Mouse (Mus musculus) liver, embryonic 13.5 days (tissue): ENCODE results near the gene Kcnn1. TPM values are rescaled to one million over a fixed set of nuclear protein-coding genes. Genes with fewer than 3 reads are reported as not detected.
"Not testable (repeated sequence)": the region's sequence is repeated elsewhere in the genome, so short reads cannot be mapped to it uniquely, and the experiment has no call there.

Experiments
- ATAC-seq: fragments of 200-750 bp; cut with Nextera tagmentation; 2 replicates; pipeline ENCODE4 v1.8.0; 2017; ENCODE audit warnings: low read depth, mild to moderate bottlenecking, moderate number of reproducible peaks, moderate library complexity
- DNase-seq: peaks from one replicate; pipeline ENCODE4 v3.0.0; 2022
- H3K27ac ChIP-seq: fragments of 300-500 bp; sonication (generic); 2 replicates; pipeline ENCODE4 v1.5.1; 2015; ENCODE audit warnings: moderate library complexity, mild to moderate bottlenecking, inconsistent platforms
- H3K27me3 ChIP-seq: fragments of 300-500 bp; sonication (generic); 2 replicates; pipeline ENCODE4 v1.6.1; 2015; ENCODE audit warnings: mild to moderate bottlenecking, inconsistent platforms
- H3K36me3 ChIP-seq: fragments of 300-500 bp; sonication (generic); 2 replicates; pipeline ENCODE4 v1.6.1; 2015; ENCODE audit warnings: mild to moderate bottlenecking, inconsistent platforms
- H3K4me1 ChIP-seq: fragments of 300-500 bp; sonication (generic); replicated peaks from 2 replicates; pipeline ENCODE4 v1.6.1; 2015; ENCODE audit warnings: inconsistent platforms
- H3K4me2 ChIP-seq: fragments of 300-500 bp; sonication (generic); 2 replicates; pipeline ENCODE4 v1.6.1; 2015; ENCODE audit warnings: inconsistent platforms, mild to moderate bottlenecking, moderate library complexity
- H3K4me3 ChIP-seq: fragments of 300-500 bp; sonication (generic); replicated peaks from 2 replicates; pipeline ENCODE4 v1.5.1; 2015; ENCODE audit warnings: mild to moderate bottlenecking, inconsistent platforms
- H3K9ac ChIP-seq: fragments of 300-500 bp; sonication (generic); 2 replicates; pipeline ENCODE4 v1.6.1; 2015; ENCODE audit warnings: mild to moderate bottlenecking, inconsistent platforms
- H3K9me3 ChIP-seq: fragments of 300-500 bp; sonication (generic); replicated peaks from 2 replicates; pipeline ENCODE4 v1.6.1; 2016; ENCODE audit warnings: inconsistent platforms
- WGBS: fragments of 180-500 bp; shearing (Covaris S2); methylation state at CpG from one replicate; pipeline ENCODE4 v1.1.7; 2015; ENCODE audit not compliant: insufficient replicate concordance; 5-methylcytosine and 5-hydroxymethylcytosine counted together
- polyA plus RNA-seq: library from polyadenylated mRNA; unstranded; fragments of >200 nt; fragmentation: Nextera tagmentation; extraction: Ambion mirVana; gene quantifications from 2 replicates; pipeline ENCODE4 v1.2.1, GENCODE M21; 2015

Kcnn1 gene
- polyA plus RNA-seq, 1 experiment from 2014 or later, result 0.29 TPM

DNA sequence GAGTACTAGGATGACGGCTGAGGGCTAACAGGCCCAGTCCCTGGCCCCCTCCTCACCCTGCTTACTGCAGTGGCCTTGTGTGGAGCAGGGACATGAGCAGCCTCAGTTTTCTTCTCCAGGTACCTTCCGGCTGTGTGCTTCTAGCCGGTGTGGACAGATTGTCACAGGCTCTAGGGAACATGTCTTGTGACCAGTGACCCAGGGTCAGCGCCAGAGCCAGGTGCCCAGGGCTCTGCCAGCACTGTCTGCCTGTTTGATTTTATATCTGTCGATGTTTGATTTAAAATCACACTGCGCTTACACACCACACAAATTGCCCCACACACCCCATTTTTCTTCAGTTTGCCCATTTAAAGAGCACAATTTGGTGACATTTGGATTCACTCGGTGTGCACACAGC, 39.3 kb downstream of the Kcnn1 start:
- 81% methylated on average over 7 of the region's 7 CpGs for WGBS
- H3K4me1 ChIP-seq, result peaks cover 29% of the 10 kb centered on the region
- peaks cover 26% of the 10 kb centered on the region for H3K27me3 ChIP-seq
- no peak overlapping the region for H3K27ac ChIP-seq
- H3K36me3 ChIP-seq, result no peaks in the 10 kb centered on the region
- no peak overlapping the region for H3K4me2 ChIP-seq
- ATAC-seq (no peak), DNase-seq (no peak)
- no peaks in the 10 kb centered on the region for H3K9me3 ChIP-seq
- H3K4me3 ChIP-seq, result no peak overlapping the region
- no peak overlapping the region for H3K9ac ChIP-seq

DNA sequence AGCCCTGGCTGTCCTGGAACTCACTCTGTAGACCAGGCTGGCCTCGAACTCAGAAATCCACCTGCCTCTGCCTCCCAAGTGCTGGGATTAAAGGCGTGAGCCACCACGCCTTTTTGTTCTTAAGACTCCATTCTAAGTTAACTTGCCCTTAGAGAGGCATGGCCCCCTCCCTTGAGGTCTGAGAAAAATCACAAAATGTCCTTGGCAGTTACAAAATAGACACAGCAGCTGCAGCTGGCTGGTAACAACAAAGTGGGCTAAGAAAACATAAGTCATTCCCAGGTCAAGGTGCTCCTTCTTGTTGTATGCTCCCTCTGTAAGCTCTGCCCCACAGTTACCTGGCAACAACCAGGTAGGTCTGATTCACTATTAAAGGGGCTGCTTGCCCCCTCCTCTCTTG, 40.5 kb downstream of the Kcnn1 start:
- Histone ChIP-seq H3K27me3 (peaks cover 31% of the 10 kb centered on the region), H3K9ac (peak overlapping the region; percentile 29; the same call in 1 of the 2 replicates), H3K4me1 (peaks cover 29% of the 10 kb centered on the region)
- H3K4me2 ChIP-seq, H3K27ac ChIP-seq, DNase-seq, H3K9me3 ChIP-seq, ATAC-seq, H3K36me3 ChIP-seq, H3K4me3 ChIP-seq: not testable (repeated sequence)
- WGBS, result 80% methylated on average over 3 of the region's 3 CpGs

DNA sequence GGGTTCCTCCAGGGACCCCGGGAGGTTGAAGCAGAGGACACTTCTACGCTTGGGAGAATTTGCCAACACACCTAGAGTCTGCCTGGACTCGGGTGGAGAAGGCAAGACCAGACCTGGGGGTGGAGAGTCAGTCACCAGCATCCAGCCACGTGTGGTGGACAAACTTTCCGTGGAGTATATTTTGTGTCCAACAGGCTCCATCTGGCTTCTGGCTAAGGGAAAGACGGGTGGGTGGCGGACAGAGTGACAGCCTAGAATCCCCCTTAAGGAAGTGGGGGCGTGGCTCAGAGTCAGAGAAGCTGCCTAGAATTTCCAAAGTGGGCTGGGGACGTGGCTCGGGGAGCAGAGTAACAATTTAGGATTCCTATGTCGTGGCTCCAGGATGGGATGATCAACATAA, 41.1 kb downstream of the Kcnn1 start:
- peak overlapping the region; percentile 49; the same call in 1 of the 2 replicates for H3K9ac ChIP-seq
- DNase-seq (no peak), ATAC-seq (no peak)
- no peak overlapping the region; the same call in 1 of the 2 replicates for H3K4me2 ChIP-seq
- peak overlapping the region; percentile 58; the same call in 1 of the 2 replicates for H3K27ac ChIP-seq
- peaks cover 33% of the 10 kb centered on the region for H3K4me1 ChIP-seq
- no peaks in the 10 kb centered on the region for H3K36me3 ChIP-seq
- 38% methylated on average over 11 of the region's 11 CpGs for WGBS
- H3K9me3 ChIP-seq, result no peaks in the 10 kb centered on the region; the same call in 1 of the 2 replicates
- peaks cover 37% of the 10 kb centered on the region for H3K27me3 ChIP-seq
- H3K4me3 ChIP-seq, result no peak overlapping the region

DNA sequence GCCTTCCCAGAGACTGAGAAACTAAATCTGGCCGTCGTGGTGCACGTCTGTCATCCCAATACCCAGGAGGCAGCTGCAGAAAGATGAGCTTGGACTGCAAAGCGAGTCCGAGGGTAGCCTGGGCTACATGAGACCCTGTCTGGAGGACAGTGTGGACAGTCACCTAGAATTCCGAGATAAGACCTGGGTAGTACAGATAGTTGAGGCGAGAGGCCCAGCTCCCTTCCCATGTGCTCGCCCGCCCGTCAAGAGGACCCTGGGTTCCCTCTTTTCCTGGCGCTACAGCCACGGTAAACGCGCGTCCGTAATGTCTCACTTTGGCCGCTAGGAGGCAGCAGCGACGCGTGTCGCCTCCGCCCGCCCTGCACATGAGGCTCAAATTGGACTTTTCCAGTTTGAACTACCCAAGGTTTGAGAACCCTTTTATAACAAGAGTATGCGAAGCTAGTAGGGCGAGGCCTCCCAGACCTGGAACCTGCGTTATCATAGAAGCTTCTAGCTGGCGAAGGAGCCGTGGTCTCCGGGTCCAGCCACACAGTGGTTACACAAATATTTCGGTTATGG, 41.6 kb downstream of the Kcnn1 start:
- Histone ChIP-seq H3K27me3 (peaks cover 43% of the 10 kb centered on the region), H3K4me3 (no peak overlapping the region), H3K36me3 (no peaks in the 10 kb centered on the region), H3K9ac (peak overlapping the region; percentile 49; the same call in 1 of the 2 replicates), H3K27ac (peak overlapping the region; percentile 58; the same call in 1 of the 2 replicates), H3K4me1 (peaks cover 38% of the 10 kb centered on the region), H3K4me2 (no peak overlapping the region; the same call in 1 of the 2 replicates), H3K9me3 (no peaks in the 10 kb centered on the region; the same call in 1 of the 2 replicates)
- WGBS, result 15% methylated on average over 30 of the region's 30 CpGs
- peak; percentile 24; the same call in 1 of the 2 replicates for ATAC-seq
- peak; percentile 59 for DNase-seq

DNA sequence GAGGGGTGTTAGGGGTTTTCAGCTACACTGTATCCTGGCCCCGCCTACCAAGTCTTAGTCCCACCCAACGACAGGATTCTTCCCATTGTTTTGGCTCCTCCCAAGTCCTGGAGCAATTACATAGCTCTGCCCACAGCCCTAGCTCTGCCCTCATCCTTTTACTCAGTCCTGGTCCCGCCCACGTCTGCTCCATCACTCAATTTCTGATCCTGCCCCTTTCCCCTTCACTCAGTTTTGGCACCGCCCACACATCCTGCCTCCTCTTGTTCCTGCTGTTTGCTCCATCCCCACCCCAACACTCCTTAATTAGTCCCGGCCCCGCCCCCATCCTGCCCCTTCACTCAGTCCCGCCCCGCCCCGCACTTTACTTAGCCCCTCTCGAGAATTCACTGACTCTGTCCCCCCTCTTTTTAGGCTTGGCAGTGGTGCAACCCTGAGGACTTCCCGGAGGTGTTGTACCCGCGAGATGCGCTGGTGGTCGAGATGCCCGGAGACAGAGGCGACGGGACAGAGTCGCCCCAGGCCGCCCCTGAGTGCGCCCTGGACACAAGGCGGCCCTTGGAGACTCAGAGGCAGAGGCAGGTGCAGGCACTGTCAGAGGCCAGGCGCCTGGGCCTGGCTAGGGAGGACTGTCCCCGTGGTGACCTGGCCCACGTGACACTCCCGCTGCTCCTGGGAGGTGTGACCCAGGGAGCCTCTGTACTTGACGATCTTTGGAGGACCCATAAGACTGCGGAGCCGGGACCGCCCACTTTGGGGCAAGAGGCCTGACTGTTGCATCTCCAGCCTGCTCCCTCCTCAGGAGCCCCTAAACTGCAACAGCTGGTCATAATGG, 42.7 kb downstream of the Kcnn1 start:
- WGBS, result 12% methylated on average over 31 of the region's 31 CpGs
- Histone ChIP-seq H3K4me3 (0 out of 2 replicates have a peak overlapping the region, but pooled peaks have one; percentile 10), H3K36me3 (no peaks in the 10 kb centered on the region), H3K9ac (peak overlapping the region; percentile 33; the same call in 1 of the 2 replicates), H3K4me2 (peak overlapping the region; percentile 46), H3K4me1 (peaks cover 44% of the 10 kb centered on the region), H3K27ac (no peak overlapping the region), H3K9me3 (no peaks in the 10 kb centered on the region; the same call in 1 of the 2 replicates), H3K27me3 (peaks cover 54% of the 10 kb centered on the region)
- ATAC-seq (peak; percentile 53), DNase-seq (no peak)

DNA sequence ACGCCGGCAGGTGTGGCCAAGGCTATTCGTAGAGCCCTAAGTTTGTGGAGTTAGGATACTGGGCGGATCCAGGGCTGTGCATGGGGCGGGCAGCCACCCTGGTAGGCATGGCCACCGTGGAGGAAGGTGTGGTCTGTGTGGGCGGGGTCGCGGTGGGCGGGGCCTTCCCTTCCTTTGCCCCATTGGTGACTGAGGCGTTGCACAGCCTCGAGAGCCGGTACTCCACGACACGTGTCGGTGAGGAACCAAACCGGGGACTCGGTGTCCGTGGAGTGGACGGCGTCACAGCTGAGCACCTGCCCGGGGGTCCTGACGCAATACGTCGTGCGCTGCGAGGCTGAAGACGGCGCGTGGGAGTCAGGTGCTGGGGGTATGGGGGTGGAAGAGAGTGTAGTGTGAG, 46.4 kb downstream of the Kcnn1 start:
- Histone ChIP-seq H3K27ac (no peak overlapping the region), H3K36me3 (no peaks in the 10 kb centered on the region), H3K4me2 (peak overlapping the region; percentile 54), H3K9ac (no peak overlapping the region), H3K4me3 (peak overlapping the region; percentile 15; the same call in 1 of the 2 replicates), H3K4me1 (peaks cover 40% of the 10 kb centered on the region), H3K27me3 (peaks cover 74% of the 10 kb centered on the region), H3K9me3 (no peaks in the 10 kb centered on the region; the same call in 1 of the 2 replicates)
- DNase-seq (peak; percentile 56), ATAC-seq (peak; percentile 78)
- WGBS, result 7% methylated on average over 30 of the region's 30 CpGs

DNA sequence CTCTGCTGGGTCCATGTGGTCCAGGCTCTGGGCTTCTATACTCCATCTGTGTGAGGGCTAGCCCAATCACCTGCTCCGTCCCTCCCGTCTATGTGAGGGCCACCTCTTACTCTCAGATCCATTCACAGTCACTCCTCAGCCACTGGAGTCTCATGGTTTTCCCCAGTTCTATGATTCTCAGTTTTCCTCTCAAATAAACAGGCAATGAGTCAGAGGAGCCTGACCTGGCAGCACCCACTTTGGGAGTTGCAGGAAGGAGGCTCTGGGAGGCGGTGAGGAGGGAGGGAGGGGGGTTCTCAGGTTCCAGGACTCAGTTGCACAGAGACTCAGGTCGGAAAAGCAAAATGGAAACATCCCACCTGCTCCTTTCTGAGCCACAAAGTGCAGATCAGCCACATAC, 50.2 kb downstream of the Kcnn1 start:
- H3K9ac ChIP-seq, result no peak overlapping the region
- H3K27ac ChIP-seq, result no peak overlapping the region
- WGBS, result 64% methylated on average over 4 of the region's 4 CpGs
- H3K9me3 ChIP-seq, result no peaks in the 10 kb centered on the region
- H3K4me2 ChIP-seq, result no peak overlapping the region
- peaks cover 58% of the 10 kb centered on the region for H3K27me3 ChIP-seq
- no peak for ATAC-seq
- no peak for DNase-seq
- H3K4me1 ChIP-seq, result peaks cover 31% of the 10 kb centered on the region
- H3K4me3 ChIP-seq, result no peak overlapping the region
- H3K36me3 ChIP-seq, result no peaks in the 10 kb centered on the region

DNA sequence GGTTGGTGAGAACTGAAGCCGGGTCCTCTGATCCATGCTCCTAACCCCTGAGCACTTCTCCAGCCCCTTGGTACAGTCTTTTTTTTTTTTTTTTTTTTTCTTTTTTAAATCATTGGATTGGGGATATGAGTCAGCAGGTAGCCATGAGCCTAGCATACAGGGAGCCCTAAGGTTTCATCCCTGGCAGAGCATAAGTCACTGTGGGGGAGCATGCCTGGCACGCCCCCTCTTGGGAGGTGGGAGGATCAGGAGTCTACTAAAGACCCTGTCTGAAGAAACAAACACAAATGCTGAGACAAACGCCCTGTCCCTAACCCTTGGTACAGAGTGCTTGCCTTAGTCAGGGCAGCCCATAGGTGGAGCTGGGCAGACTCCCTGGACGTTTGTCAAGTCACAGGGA, 51.0 kb downstream of the Kcnn1 start:
- no peak overlapping the region for H3K4me3 ChIP-seq
- H3K36me3 ChIP-seq, result no peaks in the 10 kb centered on the region
- no peaks in the 10 kb centered on the region for H3K9me3 ChIP-seq
- no peak for ATAC-seq
- H3K9ac ChIP-seq, result no peak overlapping the region
- H3K4me2 ChIP-seq, result no peak overlapping the region
- WGBS, result 41% methylated on average over 4 of the region's 4 CpGs
- peaks cover 50% of the 10 kb centered on the region for H3K27me3 ChIP-seq
- H3K4me1 ChIP-seq, result peaks cover 36% of the 10 kb centered on the region
- no peak overlapping the region for H3K27ac ChIP-seq
- DNase-seq, result no peak

DNA sequence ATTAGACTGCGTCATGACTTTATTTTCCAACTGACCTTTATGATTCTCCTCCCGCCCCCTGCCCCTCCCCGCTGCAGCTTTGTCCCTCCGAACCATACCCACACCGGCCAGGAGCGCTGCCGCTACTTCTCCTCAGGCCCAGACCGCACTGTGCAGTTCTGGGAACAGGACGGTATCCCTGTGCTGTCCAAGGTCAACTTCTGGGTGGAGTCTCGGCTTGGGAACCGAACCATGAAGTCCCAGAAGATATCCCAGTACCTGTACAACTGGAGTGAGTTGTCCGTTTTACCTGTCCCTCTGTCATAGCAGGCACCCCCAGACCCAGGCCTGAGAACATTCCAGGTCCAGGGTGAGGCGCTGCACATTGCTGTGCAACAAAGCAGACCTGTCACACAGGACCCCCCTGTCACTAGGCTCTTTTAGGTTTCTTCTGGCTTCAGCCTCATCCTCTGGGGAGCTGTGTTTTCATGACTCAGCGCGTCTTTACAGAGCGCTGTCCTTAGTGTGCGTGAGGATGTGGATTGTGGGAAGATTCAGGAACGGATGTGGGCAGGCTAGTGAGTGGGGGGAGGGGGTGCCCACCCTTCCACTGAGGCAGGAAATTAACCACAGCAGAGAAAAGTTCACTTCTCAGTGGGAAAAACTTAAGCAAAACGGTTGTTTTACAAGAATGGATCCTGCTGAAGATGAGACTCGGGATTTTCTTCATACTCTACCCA, 51.9 kb downstream of the Kcnn1 start:
- no peak overlapping the region for H3K4me3 ChIP-seq
- H3K9me3 ChIP-seq, result no peaks in the 10 kb centered on the region
- H3K36me3 ChIP-seq, result no peaks in the 10 kb centered on the region
- 47% methylated on average over 20 of the region's 20 CpGs for WGBS
- peaks cover 36% of the 10 kb centered on the region for H3K4me1 ChIP-seq
- ATAC-seq (no peak), DNase-seq (no peak)
- H3K9ac ChIP-seq, result no peak overlapping the region
- no peak overlapping the region for H3K4me2 ChIP-seq
- no peak overlapping the region for H3K27ac ChIP-seq
- H3K27me3 ChIP-seq, result peaks cover 40% of the 10 kb centered on the region

DNA sequence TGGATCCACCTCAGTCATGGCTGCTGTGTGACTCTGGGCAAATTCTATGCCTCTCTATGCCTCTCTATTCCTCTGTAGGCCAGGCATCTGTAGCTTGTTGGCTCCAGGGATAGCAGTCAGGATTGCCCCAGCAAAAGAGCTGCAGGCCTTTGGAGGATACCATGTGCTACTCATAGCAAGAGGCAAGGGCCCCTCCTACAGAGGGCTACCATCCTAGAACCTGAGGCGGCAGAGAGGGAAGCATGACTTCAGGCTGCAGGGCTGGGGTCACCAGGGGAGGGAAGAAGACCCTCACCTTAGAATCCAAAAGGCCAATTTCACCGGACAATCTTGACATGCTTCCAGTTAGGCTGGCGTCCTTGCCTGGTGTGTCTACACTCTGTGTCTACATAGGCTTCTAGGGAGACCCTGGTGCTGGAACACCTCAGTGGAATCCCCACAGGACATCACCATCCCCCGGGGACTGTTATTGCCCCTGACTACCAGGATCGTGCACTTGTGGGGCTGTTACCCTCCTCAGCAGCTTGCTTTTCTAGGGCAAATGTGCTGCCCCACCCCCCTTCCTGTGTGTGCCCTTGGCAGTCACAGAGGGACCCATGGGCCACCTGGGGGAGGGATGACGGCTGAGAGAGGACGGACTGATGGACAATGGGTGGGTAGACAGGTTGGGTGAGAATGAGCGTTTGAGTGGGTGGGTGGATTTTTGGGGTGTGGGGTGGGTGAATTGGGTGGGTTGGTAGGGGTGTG, 53.9 kb downstream of the Kcnn1 start:
- Histone ChIP-seq H3K9me3 (no peaks in the 10 kb centered on the region), H3K4me1 (peaks cover 52% of the 10 kb centered on the region), H3K9ac (no peak overlapping the region), H3K36me3 (no peaks in the 10 kb centered on the region), H3K27ac (no peak overlapping the region; the same call in 1 of the 2 replicates), H3K27me3 (peaks cover 23% of the 10 kb centered on the region), H3K4me2 (no peak overlapping the region), H3K4me3 (no peak overlapping the region)
- 74% methylated on average over 8 of the region's 8 CpGs for WGBS
- DNase-seq, result no peak
- no peak for ATAC-seq
